Mouse (Mus musculus) forebrain, embryonic 15.5 days (tissue): Measurements from ENCODE around the gene Cap1. TPM values are rescaled to one million over a fixed set of nuclear protein-coding genes. Genes with fewer than 3 reads are reported as not detected.

Experiments used
- ATAC-seq: fragments of 200-750 bp; cut with Nextera tagmentation; replicated peaks from 2 replicates; pipeline ENCODE4 v1.8.0; 2017; ENCODE audit warnings: mild to moderate bottlenecking, moderate TSS enrichment, moderate library complexity
- H3K27ac ChIP-seq: fragments of 300-500 bp; sonication (generic); replicated peaks from 2 replicates; pipeline ENCODE4 v1.5.1; 2015; ENCODE audit warnings: mild to moderate bottlenecking, inconsistent platforms
- H3K27me3 ChIP-seq: fragments of 300-500 bp; sonication (generic); 2 replicates; pipeline ENCODE4 v1.6.1; 2015; ENCODE audit warnings: inconsistent platforms
- H3K36me3 ChIP-seq: fragments of 300-500 bp; sonication (generic); 2 replicates; pipeline ENCODE4 v1.6.1; 2015; ENCODE audit warnings: mild to moderate bottlenecking, inconsistent platforms
- H3K4me1 ChIP-seq: fragments of 300-500 bp; sonication (generic); 2 replicates; pipeline ENCODE4 v1.6.1; 2015; ENCODE audit warnings: inconsistent platforms
- H3K4me2 ChIP-seq: fragments of 300-500 bp; sonication (generic); replicated peaks from 2 replicates; pipeline ENCODE4 v1.6.1; 2015; ENCODE audit warnings: mild to moderate bottlenecking, inconsistent platforms
- H3K4me3 ChIP-seq: fragments of 300-500 bp; sonication (generic); 2 replicates; pipeline ENCODE4 v1.5.1; 2015; ENCODE audit warnings: mild to moderate bottlenecking, inconsistent platforms
- H3K9ac ChIP-seq: fragments of 300-500 bp; sonication (generic); replicated peaks from 2 replicates; pipeline ENCODE4 v1.6.1; 2015; ENCODE audit warnings: mild to moderate bottlenecking, inconsistent platforms
- H3K9me3 ChIP-seq: fragments of 300-500 bp; sonication (generic); 2 replicates; pipeline ENCODE4 v1.6.1; 2016; ENCODE audit warnings: inconsistent platforms
- WGBS: fragments of 180-500 bp; shearing (Covaris S2); methylation state at CpG from one replicate; pipeline ENCODE4 v1.1.7; 2015; ENCODE audit warnings: mixed read lengths; 5-methylcytosine and 5-hydroxymethylcytosine counted together
- polyA plus RNA-seq: library from polyadenylated mRNA; unstranded; fragments of >200 nt; fragmentation: Nextera tagmentation; extraction: Ambion mirVana; gene quantifications from 2 replicates; pipeline ENCODE4 v1.2.1, GENCODE M21; 2015

Cap1 gene
- polyA plus RNA-seq, 1 experiment from 2014 or later: 62.4 TPM

GRCm38 (mm10) chr4:122884051-122884450 lies 1.8 kb downstream of the Cap1 start:
- Histone ChIP-seq H3K4me1 (peaks cover 41% of the 10 kb centered on the region), H3K9me3 (no peaks in the 10 kb centered on the region), H3K27ac (0 out of 2 replicates have a peak overlapping the region, but pooled peaks have one; percentile 0), H3K4me2 (peak overlapping the region; percentile 58), H3K27me3 (no peaks in the 10 kb centered on the region), H3K9ac (0 out of 2 replicates have a peak overlapping the region, but pooled peaks have one; percentile 1), H3K36me3 (no peaks in the 10 kb centered on the region), H3K4me3 (peak overlapping the region; percentile 68; the same call in 1 of the 2 replicates)
- WGBS: 67% methylated on average over 2 of the region's 2 CpGs
- ATAC-seq: no peak

- H3K4me2 ChIP-seq: no peak overlapping the region
- H3K4me1 ChIP-seq: peaks cover 45% of the 10 kb centered on the region
- no peak overlapping the region for H3K4me3 ChIP-seq
- no peak overlapping the region for H3K27ac ChIP-seq
- no peak for ATAC-seq
- H3K9ac ChIP-seq: no peak overlapping the region
- 88% methylated on average over 3 of the region's 3 CpGs for WGBS
- H3K36me3 ChIP-seq: no peaks in the 10 kb centered on the region
- H3K27me3 ChIP-seq: no peaks in the 10 kb centered on the region
- no peaks in the 10 kb centered on the region for H3K9me3 ChIP-seq
These were observed 2.6 kb downstream of the Cap1 start for GRCm38 (mm10) chr4:122883294-122883693.

- peaks cover 45% of the 10 kb centered on the region for H3K4me1 ChIP-seq
- H3K27ac ChIP-seq: no peak overlapping the region
- H3K9me3 ChIP-seq: no peaks in the 10 kb centered on the region
- ATAC-seq: no peak
- H3K9ac ChIP-seq: no peak overlapping the region
- no peak overlapping the region for H3K4me2 ChIP-seq
- no peaks in the 10 kb centered on the region for H3K36me3 ChIP-seq
- H3K4me3 ChIP-seq: no peak overlapping the region
- H3K27me3 ChIP-seq: no peaks in the 10 kb centered on the region
- WGBS: 75% methylated on average over 3 of the region's 3 CpGs
These were observed 3.3 kb downstream of the Cap1 start for GRCm38 (mm10) chr4:122882544-122882943.

- Histone ChIP-seq H3K4me3 (no peak overlapping the region), H3K27me3 (no peaks in the 10 kb centered on the region), H3K9ac (no peak overlapping the region), H3K4me1 (peaks cover 20% of the 10 kb centered on the region), H3K9me3 (no peaks in the 10 kb centered on the region), H3K27ac (no peak overlapping the region), H3K4me2 (no peak overlapping the region), H3K36me3 (no peaks in the 10 kb centered on the region)
- no peak for ATAC-seq
- 89% methylated on average over 2 of the region's 2 CpGs for WGBS
These were observed 7.4 kb downstream of the Cap1 start for GRCm38 (mm10) chr4:122878333-122879070.

GRCm38 (mm10) chr4:122873512-122873911 lies 12.3 kb downstream of the Cap1 start:
- no peak for ATAC-seq
- H3K9ac ChIP-seq: no peak overlapping the region
- 91% methylated on average over 4 of the region's 4 CpGs for WGBS
- H3K4me2 ChIP-seq: no peak overlapping the region
- H3K4me1 ChIP-seq: no peaks in the 10 kb centered on the region
- H3K27me3 ChIP-seq: no peaks in the 10 kb centered on the region
- no peaks in the 10 kb centered on the region for H3K9me3 ChIP-seq
- H3K4me3 ChIP-seq: no peak overlapping the region
- H3K27ac ChIP-seq: no peak overlapping the region
- H3K36me3 ChIP-seq: peaks cover 38% of the 10 kb centered on the region

GRCm38 (mm10) chr4:122873003-122873402 lies 12.9 kb downstream of the Cap1 start:
- 92% methylated on average over 5 of the region's 5 CpGs for WGBS
- Histone ChIP-seq H3K27ac (no peak overlapping the region), H3K27me3 (no peaks in the 10 kb centered on the region)

GRCm38 (mm10) chr4:122871989-122872388 lies 13.9 kb downstream of the Cap1 start:
- H3K4me1 ChIP-seq: no peaks in the 10 kb centered on the region
- H3K36me3 ChIP-seq: peaks cover 49% of the 10 kb centered on the region
- 95% methylated on average over 2 of the region's 2 CpGs for WGBS
- no peak overlapping the region for H3K4me2 ChIP-seq
- no peak overlapping the region for H3K4me3 ChIP-seq
- H3K9ac ChIP-seq: no peak overlapping the region
- no peak overlapping the region for H3K27ac ChIP-seq
- H3K9me3 ChIP-seq: no peaks in the 10 kb centered on the region
- no peak for ATAC-seq
- no peaks in the 10 kb centered on the region for H3K27me3 ChIP-seq

More at GRCm38 (mm10) chr4:122873003-122873402, 12.9 kb downstream of the Cap1 start:
- H3K9ac ChIP-seq: no peak overlapping the region
- H3K36me3 ChIP-seq: peaks cover 43% of the 10 kb centered on the region
- no peaks in the 10 kb centered on the region for H3K9me3 ChIP-seq
- no peak overlapping the region for H3K4me3 ChIP-seq
- H3K4me2 ChIP-seq: no peak overlapping the region
- ATAC-seq: no peak
- no peaks in the 10 kb centered on the region for H3K4me1 ChIP-seq

GRCm38 (mm10) chr4:122871269-122871668 lies 14.6 kb downstream of the Cap1 start:
- Histone ChIP-seq H3K27me3 (no peaks in the 10 kb centered on the region), H3K27ac (no peak overlapping the region), H3K36me3 (peaks cover 54% of the 10 kb centered on the region), H3K9me3 (no peaks in the 10 kb centered on the region), H3K4me1 (no peaks in the 10 kb centered on the region), H3K9ac (no peak overlapping the region), H3K4me2 (no peak overlapping the region), H3K4me3 (no peak overlapping the region)
- no peak for ATAC-seq
- WGBS: 93% methylated on average over 11 of the region's 11 CpGs

- no peak overlapping the region for H3K4me3 ChIP-seq
- H3K27ac ChIP-seq: no peak overlapping the region
- no peak overlapping the region for H3K4me2 ChIP-seq
- H3K4me1 ChIP-seq: no peaks in the 10 kb centered on the region
- peaks cover 60% of the 10 kb centered on the region for H3K36me3 ChIP-seq
- no peak for ATAC-seq
- 95% methylated on average over 5 of the region's 5 CpGs for whole genome bisulfite sequencing
- no peaks in the 10 kb centered on the region for H3K9me3 ChIP-seq
- H3K9ac ChIP-seq: no peak overlapping the region
- no peaks in the 10 kb centered on the region for H3K27me3 ChIP-seq
These were observed 15.1 kb downstream of the Cap1 start for GRCm38 (mm10) chr4:122870741-122871140.

- H3K4me3 ChIP-seq: no peak overlapping the region
- no peaks in the 10 kb centered on the region for H3K4me1 ChIP-seq
- no peaks in the 10 kb centered on the region for H3K27me3 ChIP-seq
- ATAC-seq: no peak
- H3K9ac ChIP-seq: no peak overlapping the region
- H3K27ac ChIP-seq: no peak overlapping the region
- H3K36me3 ChIP-seq: peaks cover 67% of the 10 kb centered on the region
- no peaks in the 10 kb centered on the region for H3K9me3 ChIP-seq
- H3K4me2 ChIP-seq: no peak overlapping the region
These were observed 15.8 kb downstream of the Cap1 start for GRCm38 (mm10) chr4:122870027-122870426.

GRCm38 (mm10) chr4:122868041-122868440 lies 17.8 kb downstream of the Cap1 start:
- no peaks in the 10 kb centered on the region for H3K4me1 ChIP-seq
- H3K9ac ChIP-seq: no peak overlapping the region
- WGBS: 87% methylated on average over 1 of the region's 1 CpGs
- no peaks in the 10 kb centered on the region for H3K27me3 ChIP-seq
- no peak for ATAC-seq
- no peak overlapping the region for H3K4me3 ChIP-seq
- no peak overlapping the region for H3K4me2 ChIP-seq
- no peak overlapping the region for H3K27ac ChIP-seq
- peaks cover 86% of the 10 kb centered on the region for H3K36me3 ChIP-seq
- no peaks in the 10 kb centered on the region for H3K9me3 ChIP-seq

- Histone ChIP-seq H3K36me3 (peaks cover 88% of the 10 kb centered on the region), H3K9ac (no peak overlapping the region), H3K27ac (no peak overlapping the region), H3K4me1 (no peaks in the 10 kb centered on the region), H3K27me3 (no peaks in the 10 kb centered on the region), H3K4me3 (no peak overlapping the region), H3K9me3 (no peaks in the 10 kb centered on the region), H3K4me2 (no peak overlapping the region)
- ATAC-seq: no peak
- 90% methylated on average over 4 of the region's 4 CpGs for WGBS
These were observed 24.0 kb downstream of the Cap1 start for GRCm38 (mm10) chr4:122861836-122862235.
